Mouse (Mus musculus) CH12.LX (cell line): ENCODE data around the gene Prelp. TPM values are rescaled to one million over a fixed set of nuclear protein-coding genes. Genes with fewer than 3 reads are reported as not detected.

Source experiments
- DNase-seq: peaks from one replicate; pipeline ENCODE4 v3.0.0-alpha.2; 2013; ENCODE audit errors: extremely low read depth
- H3K27ac ChIP-seq: 2 replicates; pipeline ENCODE4 v1.5.1; 2012; ENCODE audit warnings: low read depth, mild to moderate bottlenecking, control low read depth, moderate library complexity; ENCODE audit not compliant: insufficient read depth
- H3K27me3 ChIP-seq: replicated peaks from 2 replicates; pipeline ENCODE3; 2012; ENCODE audit warnings: inconsistent platforms
- H3K36me3 ChIP-seq, 2 experiments: replicated peaks in 1 of 2; 2 replicates each; pipeline versions ENCODE3 to v1.6.1; 2012; ENCODE audit warnings: inconsistent platforms in 1 of 2, low read length in 1 of 2, mild to moderate bottlenecking in 1 of 2, mixed read lengths in 1 of 2, moderate library complexity in 1 of 2; ENCODE audit not compliant: control insufficient read depth in 1 of 2, insufficient read depth in 1 of 2
- H3K4me1 ChIP-seq, 2 experiments: 2 replicates each; pipeline ENCODE4 v1.6.1; 2012; ENCODE audit warnings: inconsistent platforms in 1 of 2, moderate library complexity in 1 of 2; ENCODE audit not compliant: insufficient read depth in 2 of 2, control insufficient read depth in 1 of 2
- H3K4me2 ChIP-seq: 2 replicates; pipeline ENCODE4 v1.6.1; 2012; ENCODE audit warnings: low read depth, mild to moderate bottlenecking, control low read depth; ENCODE audit not compliant: poor library complexity, insufficient read depth, severe bottlenecking
- H3K4me3 ChIP-seq, 3 experiments: fragments of 150-350 bp in 1 of 3; sonication (generic) in 1 of 3; replicated peaks in 1 of 3; 2 replicates each; pipeline versions ENCODE3 to v1.5.1; 2011 to 2012; ENCODE audit warnings: low read depth in 2 of 3, low read length in 2 of 3, mild to moderate bottlenecking in 2 of 3, moderate library complexity in 2 of 3, control low read depth in 1 of 3, improper control_type of control experiment in 1 of 3, inconsistent platforms in 1 of 3, mixed read lengths in 1 of 3; ENCODE audit not compliant: poor library complexity in 1 of 3
- H3K79me2 ChIP-seq: replicated peaks from 2 replicates; pipeline ENCODE4 v1.6.1; 2012; ENCODE audit warnings: mild to moderate bottlenecking, moderate library complexity; ENCODE audit not compliant: control insufficient read depth, poor library complexity, insufficient read depth, severe bottlenecking; ENCODE audit errors: extremely low read depth
- H3K9ac ChIP-seq: 2 replicates; pipeline ENCODE4 v1.6.1; 2012; ENCODE audit warnings: low read depth, mild to moderate bottlenecking, control low read depth, moderate library complexity; ENCODE audit not compliant: insufficient read depth
- H3K9me3 ChIP-seq: replicated peaks from 2 replicates; pipeline ENCODE3; 2012; ENCODE audit warnings: low read length, inconsistent platforms, mixed read lengths
- CHD2 ChIP-seq: IDR thresholded peaks from 2 replicates; pipeline ENCODE4 v1.6.1; 2011; ENCODE audit warnings: low read length, improper control_type of control experiment
- E2F4 ChIP-seq: IDR thresholded peaks from 2 replicates; pipeline ENCODE4 v1.6.1; 2011; ENCODE audit warnings: low read depth, low read length, improper control_type of control experiment; ENCODE audit not compliant: insufficient replicate concordance
- ELF1 ChIP-seq: IDR thresholded peaks from 2 replicates; pipeline ENCODE4 v1.6.1; 2014; ENCODE audit warnings: low read depth, mild to moderate bottlenecking, inconsistent platforms, low read length, improper control_type of control experiment
- EP300 ChIP-seq: IDR thresholded peaks from 2 replicates; pipeline ENCODE4 v1.6.1; 2011; ENCODE audit warnings: low read length, improper control_type of control experiment
- ETS1 ChIP-seq: conservative IDR thresholded peaks from 2 replicates; pipeline ENCODE4 v1.6.1; 2012; ENCODE audit warnings: low read depth, mild to moderate bottlenecking, inconsistent platforms, low read length, improper control_type of control experiment, moderate library complexity
- HCFC1 ChIP-seq: IDR thresholded peaks from 2 replicates; pipeline ENCODE4 v1.6.1; 2012; ENCODE audit warnings: low read depth, mild to moderate bottlenecking, inconsistent platforms, low read length, improper control_type of control experiment
- JUN ChIP-seq: IDR thresholded peaks from 2 replicates; pipeline ENCODE4 v1.6.1; 2011; ENCODE audit warnings: low read depth, mild to moderate bottlenecking, low read length, improper control_type of control experiment, moderate library complexity; ENCODE audit not compliant: insufficient read depth
- KAT2A ChIP-seq: IDR thresholded peaks from 2 replicates; pipeline ENCODE4 v1.6.1; 2012; ENCODE audit warnings: low read length, improper control_type of control experiment, inconsistent platforms; ENCODE audit not compliant: insufficient replicate concordance
- MAFK ChIP-seq: IDR thresholded peaks from 2 replicates; pipeline ENCODE4 v1.6.1; 2011; ENCODE audit warnings: low read length, improper control_type of control experiment; ENCODE audit not compliant: insufficient replicate concordance
- MEF2A ChIP-seq: IDR thresholded peaks from 2 replicates; pipeline ENCODE4 v1.6.1; 2014; ENCODE audit warnings: low read depth, mild to moderate bottlenecking, inconsistent platforms, low read length, improper control_type of control experiment, borderline replicate concordance
- MXI1 ChIP-seq: IDR thresholded peaks from 2 replicates; pipeline ENCODE4 v1.6.1; 2011; ENCODE audit warnings: mild to moderate bottlenecking, low read depth, low read length, improper control_type of control experiment
- MYC ChIP-seq: IDR thresholded peaks from 2 replicates; pipeline ENCODE4 v1.6.1; 2011; ENCODE audit warnings: low read depth, mild to moderate bottlenecking, improper control_type of control experiment, low read length
- NELFE ChIP-seq: IDR thresholded peaks from 2 replicates; pipeline ENCODE4 v1.6.1; 2011; ENCODE audit warnings: low read depth, low read length, improper control_type of control experiment
- NRF1 ChIP-seq: IDR thresholded peaks from 2 replicates; pipeline ENCODE4 v1.6.1; 2014; ENCODE audit warnings: low read depth, mild to moderate bottlenecking, inconsistent platforms, low read length, improper control_type of control experiment, moderate library complexity
- PAX5 ChIP-seq: IDR thresholded peaks from 2 replicates; pipeline ENCODE4 v1.6.1; 2012; ENCODE audit warnings: low read length, inconsistent platforms, mixed read lengths
- RCOR1 ChIP-seq: conservative IDR thresholded peaks from 2 replicates; pipeline ENCODE4 v1.6.1; 2012; ENCODE audit warnings: low read depth, mild to moderate bottlenecking, inconsistent platforms, low read length, improper control_type of control experiment
- SIN3A ChIP-seq: IDR thresholded peaks from 2 replicates; pipeline ENCODE4 v1.6.1; 2012; ENCODE audit warnings: low read length, improper control_type of control experiment, inconsistent platforms
- SMC3 ChIP-seq: IDR thresholded peaks from 2 replicates; pipeline ENCODE4 v1.6.1; 2011; ENCODE audit warnings: low read depth, low read length, improper control_type of control experiment
- TBP ChIP-seq: conservative IDR thresholded peaks from 2 replicates; pipeline ENCODE4 v1.6.1; 2011; ENCODE audit warnings: low read depth, low read length, improper control_type of control experiment
- USF1 ChIP-seq: IDR thresholded peaks from 2 replicates; pipeline ENCODE4 v1.6.1; 2014; ENCODE audit warnings: low read depth, mild to moderate bottlenecking, inconsistent platforms, low read length, improper control_type of control experiment
- ZC3H11A ChIP-seq: IDR thresholded peaks from 2 replicates; pipeline ENCODE4 v1.6.1; 2012; ENCODE audit warnings: low read depth, mild to moderate bottlenecking, inconsistent platforms, low read length, improper control_type of control experiment
- ZKSCAN1 ChIP-seq: IDR thresholded peaks from 2 replicates; pipeline ENCODE4 v1.6.1; 2012; ENCODE audit warnings: low read depth, inconsistent platforms, low read length, improper control_type of control experiment, borderline replicate concordance
- ZMIZ1 ChIP-seq: IDR thresholded peaks from 2 replicates; pipeline ENCODE4 v1.6.1; 2012; ENCODE audit warnings: low read depth, mild to moderate bottlenecking, inconsistent platforms, low read length, improper control_type of control experiment
- dilution Hi-C: fragments of 300-500 bp; cut with MboI; formaldehyde crosslinking; loops from 2 replicates; pipeline ENCODE4 v1.14.3; 2020; ENCODE audit warnings: low sequenced_read_pairs; ENCODE audit not compliant: extremely low pct_unique_long_range_greater_than_20kb, extremely low pct_ligation_motif_present
- in situ Hi-C: fragments of 300-500 bp; cut with MboI; formaldehyde crosslinking; loops from 3 replicates; pipeline ENCODE4 v1.14.3; 2019; ENCODE audit warnings: low sequenced_read_pairs, low pct_ligation_motif_present, low pct_unique_long_range_greater_than_20kb, mixed read lengths
- polyA plus RNA-seq: library from polyadenylated mRNA; unstranded; fragments of >175 nt; gene quantifications from 2 replicates; pipeline ENCODE4 v1.2.1, GENCODE M21; 2012; ENCODE audit warnings: low read depth; ENCODE audit not compliant: insufficient read length
- total RNA-seq, 2 experiments: library from RNA; depleted of rRNA; stranded (reverse); fragments of 300-350 nt in 1 of 2; fragments of >200 nt in 1 of 2; gene quantifications; 2 replicates each; pipeline ENCODE4 v1.2.3; 2012 to 2014

The Prelp gene
- total and polyA plus RNA-seq, 3 experiments = not detected

GRCm38 (mm10) chr1:133884090-133884489, 37.1 kb downstream of the Prelp start:
- Histone ChIP-seq H3K36me3 (no peaks in the 10 kb centered on the region), H3K9ac (no peak overlapping the region), H3K9me3 (no peaks in the 10 kb centered on the region), H3K4me1 (peaks cover 2 to 45% of the 10 kb centered on the region in 2 experiments; a peak in 2 of 4 replicates), H3K4me2 (no peak overlapping the region), H3K27ac (no peak overlapping the region), H3K79me2 (no peaks in the 10 kb centered on the region), H3K27me3 (no peaks in the 10 kb centered on the region)
- dilution Hi-C loops = no loop called here
- in situ Hi-C loops = no loop called here
- DNase-seq = no peak
- TF ChIP-seq ZC3H11A (no peak), USF1 (no peak), RCOR1 (no peak), TBP (no peak), SMC3 (no peak), E2F4 (no peak), MAFK (no peak), KAT2A (no peak), MYC (no peak), ETS1 (no peak), SIN3A (no peak), NELFE (no peak), ZKSCAN1 (no peak), JUN (no peak), ELF1 (no peak), PAX5 (no peak), HCFC1 (no peak), EP300 (no peak), MEF2A (no peak)
- TF ChIP-seq, all 38 proteins: peak for 0
- no peak overlapping the region for H3K4me3 ChIP-seq

GRCm38 (mm10) chr1:133882283-133883217, 38.7 kb downstream of the Prelp start:
- DNase-seq = no peak
- in situ Hi-C loops = no loop called here
- Histone ChIP-seq H3K4me1 (peaks cover 0 to 38% of the 10 kb centered on the region in 2 experiments; a peak in 2 of 4 replicates), H3K27ac (no peak overlapping the region), H3K9me3 (no peaks in the 10 kb centered on the region), H3K36me3 (no peaks in the 10 kb centered on the region), H3K9ac (no peak overlapping the region), H3K27me3 (no peaks in the 10 kb centered on the region), H3K4me3 (no peak overlapping the region), H3K79me2 (no peaks in the 10 kb centered on the region), H3K4me2 (no peak overlapping the region)
- no peak for TF ChIP-seq MXI1
- no peak for TF ChIP-seq ZKSCAN1
- no peak for TF ChIP-seq EP300
- TF ChIP-seq ELF1 = no peak
- no peak for TF ChIP-seq SIN3A
- TF ChIP-seq ZMIZ1 = no peak
- no peak for TF ChIP-seq MEF2A
- TF ChIP-seq SMC3 = no peak
- TF ChIP-seq NRF1 = no peak
- TF ChIP-seq CHD2 = no peak
- TF ChIP-seq KAT2A = no peak
- no peak for TF ChIP-seq MYC
- TF ChIP-seq TBP = no peak
- dilution Hi-C loops = no loop called here
